Mouse (Mus musculus): ENCODE data around the gene Dll4. TPM values are rescaled to one million over a fixed set of nuclear protein-coding genes. Genes with fewer than 3 reads are reported as not detected.
A peak's percentile ranks its signal among the peaks of the same experiment; 100 is the strongest.

Gene Dll4
- total and polyA plus RNA-seq, 3 experiments, result 0.18 TPM; not detected in 2

DNA sequence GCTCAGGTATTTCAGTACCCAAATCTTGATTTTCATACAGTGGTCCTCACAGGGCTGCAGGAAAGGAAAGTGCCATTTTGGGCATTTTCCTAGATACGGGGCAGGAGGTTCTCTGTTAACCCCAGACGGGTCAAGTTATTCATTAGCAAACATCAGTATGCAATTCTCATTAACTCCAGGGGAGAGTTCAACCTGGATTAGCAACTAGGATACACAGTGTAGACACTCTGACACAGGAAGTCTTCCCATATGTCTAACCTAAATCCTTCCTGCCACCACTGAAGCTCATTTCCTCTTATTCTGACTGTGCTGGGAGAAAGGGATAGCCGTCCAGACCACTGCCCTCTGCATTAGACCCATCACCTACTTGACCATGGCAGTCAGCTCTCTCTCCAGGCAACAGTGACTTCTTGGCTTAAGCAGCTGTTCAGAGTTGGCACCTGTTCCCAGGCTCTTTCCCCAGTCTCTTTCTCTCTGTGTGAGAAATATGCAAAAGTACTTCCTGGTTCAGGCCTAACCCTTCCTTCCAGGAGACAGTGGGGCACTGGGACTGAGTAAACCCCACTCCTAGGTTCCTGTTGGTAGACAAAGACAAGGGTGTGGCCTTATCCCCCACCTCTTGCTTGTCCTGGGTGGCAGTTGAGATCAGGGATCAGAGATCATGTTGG lies 7.4 kb upstream of the Dll4 start:
- Histone ChIP-seq H3K27ac (ENCODE audit: control insufficient read depth, low read depth, low read length) (no peak overlapping the region), H3K36me3 (ENCODE audit: control insufficient read depth in 1 of 2, insufficient read depth in 2 of 2, low read length in 2 of 2) (no peaks in the 10 kb centered on the region; a peak in 1 of 4 replicates), H3K4me1 (ENCODE audit: control insufficient read depth in 1 of 2, insufficient read depth in 2 of 2, low read length in 2 of 2) (peaks cover 4 to 12% of the 10 kb centered on the region in 2 experiments), H3K79me2 (ENCODE audit: control insufficient read depth, insufficient read depth, low read length, poor library complexity) (no peaks in the 10 kb centered on the region), H3K27me3 (ENCODE audit: control insufficient read depth in 1 of 2, insufficient read depth in 2 of 2, low read length in 2 of 2) (no peaks in the 10 kb centered on the region), H3K9ac (ENCODE audit: control insufficient read depth, low read depth, low read length, poor library complexity, severe bottlenecking) (no peak overlapping the region), H3K9me3 (replicated peaks; ENCODE audit: insufficient read depth, low read length) (no peaks in the 10 kb centered on the region), H3K4me3 (ENCODE audit: control insufficient read depth in 1 of 2, insufficient read depth in 1 of 2, low read depth in 2 of 2, low read length in 2 of 2) (no peak overlapping the region)
- peak; percentile 42 for DNase-seq (ENCODE audit: low read depth, low spot score)
- no peak for TF ChIP-seq SIN3A (IDR thresholded peaks at IDR 0.05; ENCODE audit: low read length)
- no peak for TF ChIP-seq RCOR1 (IDR thresholded peaks at IDR 0.05; ENCODE audit: low read depth, low read length)
- TF ChIP-seq ZNF384 (IDR thresholded peaks at IDR 0.05; ENCODE audit: low read depth, low read length), result no peak
- no peak for TF ChIP-seq MAFK (IDR thresholded peaks at IDR 0.05; ENCODE audit: borderline replicate concordance, low read depth, low read length)
- TF ChIP-seq MYB (IDR thresholded peaks at IDR 0.05; ENCODE audit: low read depth, low read length), result no peak
- no peak for TF ChIP-seq POLR2AphosphoS5 (IDR thresholded peaks at IDR 0.05; ENCODE audit: borderline replicate concordance, low read depth, low read length)
- no peak for TF ChIP-seq MYC (IDR thresholded peaks at IDR 0.05; ENCODE audit: low read depth, low read length)
- no peak for TF ChIP-seq GABPA (IDR thresholded peaks at IDR 0.05; ENCODE audit: low read depth, low read length)
- TF ChIP-seq ELF1 (IDR thresholded peaks at IDR 0.05; ENCODE audit: low read depth, low read length), result no peak
- TF ChIP-seq CHD1 (IDR thresholded peaks at IDR 0.05; ENCODE audit: low read depth, low read length), result no peak
- TF ChIP-seq GATA1 (IDR thresholded peaks at IDR 0.05; ENCODE audit: low read depth, low read length), result no peak
- no peak for TF ChIP-seq RAD21 (IDR thresholded peaks at IDR 0.05; ENCODE audit: low read depth, low read length)
- no peak for TF ChIP-seq UBTF (IDR thresholded peaks at IDR 0.05; ENCODE audit: borderline replicate concordance, insufficient read depth, low read depth, low read length)
- TF ChIP-seq TCF12 (IDR thresholded peaks at IDR 0.05; ENCODE audit: low read depth, low read length), result no peak
- TF ChIP-seq USF2 (IDR thresholded peaks at IDR 0.05; ENCODE audit: borderline replicate concordance in 1 of 2, insufficient read depth in 1 of 2, low read depth in 1 of 2, low read length in 2 of 2), result no peak

- peaks cover 4 to 22% of the 10 kb centered on the region in 2 experiments for H3K4me1 ChIP-seq (ENCODE audit: control insufficient read depth in 1 of 2, insufficient read depth in 2 of 2, low read length in 2 of 2)
- H3K9me3 ChIP-seq (replicated peaks; ENCODE audit: insufficient read depth, low read length), result no peaks in the 10 kb centered on the region
- no peak overlapping the region for H3K27ac ChIP-seq (ENCODE audit: control insufficient read depth, low read depth, low read length)
- TF ChIP-seq EP300 (IDR thresholded peaks at IDR 0.05; ENCODE audit: low read depth in 1 of 2, low read length in 2 of 2), result peak; percentile 9 to 25; a peak in 2 of 4 replicates
- TF ChIP-seq ZC3H11A (IDR thresholded peaks at IDR 0.05; ENCODE audit: low read depth, low read length), result no peak
- TF ChIP-seq KAT2A (conservative IDR thresholded peaks at IDR 0.05; ENCODE audit: low read depth, low read length), result no peak
- TF ChIP-seq MAX (IDR thresholded peaks at IDR 0.05; ENCODE audit: low read length), result no peak
- TF ChIP-seq RAD21 (IDR thresholded peaks at IDR 0.05; ENCODE audit: low read depth, low read length), result no peak
- no peak for TF ChIP-seq POLR2AphosphoS2 (IDR thresholded peaks at IDR 0.05; ENCODE audit: low read length)
- no peak for TF ChIP-seq ELF1 (IDR thresholded peaks at IDR 0.05; ENCODE audit: low read depth, low read length)
- peak; percentile 62 for TF ChIP-seq TCF12 (IDR thresholded peaks at IDR 0.05; ENCODE audit: low read depth, low read length)
- TF ChIP-seq CHD1 (IDR thresholded peaks at IDR 0.05; ENCODE audit: low read depth, low read length), result no peak
- TF ChIP-seq CHD2 (IDR thresholded peaks at IDR 0.05; ENCODE audit: low read length), result no peak
- TF ChIP-seq ZMIZ1 (IDR thresholded peaks at IDR 0.05; ENCODE audit: low read depth, low read length), result no peak
- TF ChIP-seq SMC3 (IDR thresholded peaks at IDR 0.05; ENCODE audit: low read depth, low read length), result no peak
- TF ChIP-seq E2F4 (IDR thresholded peaks at IDR 0.05; ENCODE audit: borderline replicate concordance, low read depth, low read length), result no peak
- TF ChIP-seq ZNF384 (IDR thresholded peaks at IDR 0.05; ENCODE audit: low read depth, low read length), result no peak
- no peak for TF ChIP-seq JUND (IDR thresholded peaks at IDR 0.05; ENCODE audit: low read depth, low read length)
- no peak for TF ChIP-seq MYC (IDR thresholded peaks at IDR 0.05; ENCODE audit: low read depth, low read length)
- peak; percentile 11; the same call in 1 of the 2 replicates for TF ChIP-seq GATA1 (IDR thresholded peaks at IDR 0.05; ENCODE audit: low read depth, low read length)
- TF ChIP-seq TAL1 (IDR thresholded peaks at IDR 0.05; ENCODE audit: low read length), result peak; percentile 84
- TF ChIP-seq POLR2A (IDR thresholded peaks at IDR 0.05; ENCODE audit: control insufficient read depth in 1 of 2, insufficient read depth in 1 of 2, low read depth in 1 of 2, low read length in 2 of 2, poor library complexity in 1 of 2), result no peak
- no peak for TF ChIP-seq RCOR1 (IDR thresholded peaks at IDR 0.05; ENCODE audit: low read depth, low read length)
- no peak for TF ChIP-seq SIN3A (IDR thresholded peaks at IDR 0.05; ENCODE audit: low read length)
- TF ChIP-seq ETS1 (IDR thresholded peaks at IDR 0.05; ENCODE audit: low read depth, low read length), result peak; percentile 48; the same call in 1 of the 2 replicates
- no peak for TF ChIP-seq ZKSCAN1 (IDR thresholded peaks at IDR 0.05; ENCODE audit: low read depth, low read length)
- no peak for TF ChIP-seq NELFE (IDR thresholded peaks at IDR 0.05; ENCODE audit: low read depth, low read length)
- H3K4me3 ChIP-seq (ENCODE audit: control insufficient read depth in 1 of 2, insufficient read depth in 1 of 2, low read depth in 2 of 2, low read length in 2 of 2), result no peak overlapping the region
- peak; percentile 52 for DNase-seq (ENCODE audit: low read depth, low spot score)
- no peaks in the 10 kb centered on the region; a peak in 1 of 4 replicates for H3K36me3 ChIP-seq (ENCODE audit: control insufficient read depth in 1 of 2, insufficient read depth in 2 of 2, low read length in 2 of 2)
- H3K79me2 ChIP-seq (ENCODE audit: control insufficient read depth, insufficient read depth, low read length, poor library complexity), result no peaks in the 10 kb centered on the region
- peaks cover 3 to 6% of the 10 kb centered on the region in 2 experiments for H3K27me3 ChIP-seq (ENCODE audit: control insufficient read depth in 1 of 2, insufficient read depth in 2 of 2, low read length in 2 of 2)
- H3K9ac ChIP-seq (ENCODE audit: control insufficient read depth, low read depth, low read length, poor library complexity, severe bottlenecking), result no peak overlapping the region
These were observed 5.0 kb upstream of the Dll4 start for GRCm38 (mm10) chr2:119320571-119320970.

Data from MEL (cell line).